Mouse (Mus musculus) erythroblast, adult 5-6 weeks (primary cell): ENCODE data around the gene Gm49369. TPM values are rescaled to one million over a fixed set of nuclear protein-coding genes. Genes with fewer than 3 reads are reported as not detected.
"Not testable (repeated sequence)": the region's sequence is repeated elsewhere in the genome, so short reads cannot be mapped to it uniquely, and the experiment has no call there.

Source experiments
- ATAC-seq: replicated peaks from 2 replicates; pipeline ENCODE4 v1.8.0; 2016; ENCODE audit warnings: moderate number of reproducible peaks, mild to moderate bottlenecking, moderate TSS enrichment, inconsistent platforms; ENCODE audit not compliant: poor library complexity, low FRiP score, severe bottlenecking
- total RNA-seq, 2 experiments: library from RNA; stranded (forward) in 1 of 2; stranded (reverse) in 1 of 2; fragments of 150-400 nt in 1 of 2; fragments of 200-764, 138-1000 nt in 1 of 2; gene quantifications; 2 replicates each; pipeline versions ENCODE4 v1.2.3 to v1.2.4; 2015 to 2017; ENCODE audit warnings: low replicate concordance in 2 of 2

The Gm49369 gene
- total RNA-seq, 2 experiments from 2014 or later: 121 TPM; not detected in 1

- ATAC-seq: 0 out of 2 replicates have a peak, but pooled peaks have one; percentile 25
Observed at GRCm38 (mm10) chr7:142340269-142340970, 42.0 kb downstream of the Gm49369 start.

DNA sequence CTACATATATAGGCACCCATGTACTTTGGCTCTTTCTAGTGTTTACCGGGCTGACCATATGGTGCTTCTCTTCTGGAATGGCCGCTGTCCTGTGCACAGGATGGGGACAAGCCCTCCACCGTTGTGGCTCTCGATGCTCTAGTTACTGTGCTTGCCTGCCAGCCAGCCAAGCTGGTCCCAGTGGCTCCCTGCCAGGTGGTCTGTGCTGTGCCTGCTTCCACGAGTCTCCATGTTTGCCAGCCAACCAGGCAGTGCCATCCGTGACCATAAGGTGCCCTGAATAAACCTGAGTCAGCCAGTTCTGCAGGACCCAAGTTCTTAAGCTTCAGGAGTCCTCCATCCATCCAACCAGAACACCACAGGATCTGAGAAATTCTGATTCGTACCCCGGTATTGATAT is 47.3 kb downstream of the Gm49369 start:
- ATAC-seq: no peak

- ATAC-seq: peak; percentile 62
Observed at GRCm38 (mm10) chr7:142334246-142334645, 48.2 kb downstream of the Gm49369 start.

GRCm38 (mm10) chr7:142332741-142333140 is 49.7 kb downstream of the Gm49369 start:
- ATAC-seq: not testable (repeated sequence)

DNA sequence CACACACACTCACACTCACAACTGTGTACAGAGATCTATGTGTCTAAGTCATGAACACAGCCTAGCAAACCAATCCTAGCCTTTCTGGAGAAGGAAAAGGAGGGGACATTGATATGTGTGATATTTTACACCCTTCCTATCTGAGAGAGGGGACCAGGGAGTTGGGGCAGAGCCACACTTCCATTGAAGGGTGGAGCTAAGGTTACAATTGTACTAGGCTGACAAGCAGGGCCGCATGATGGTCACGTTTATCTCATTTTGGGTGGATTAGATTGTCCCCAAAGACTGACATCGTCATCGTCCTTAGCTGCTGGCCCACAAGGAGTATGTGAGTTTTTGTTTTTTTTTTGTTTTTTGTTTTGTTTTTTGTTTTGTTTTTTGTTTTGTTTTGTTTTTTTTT is 51.2 kb downstream of the Gm49369 start:
- ATAC-seq: no peak

DNA sequence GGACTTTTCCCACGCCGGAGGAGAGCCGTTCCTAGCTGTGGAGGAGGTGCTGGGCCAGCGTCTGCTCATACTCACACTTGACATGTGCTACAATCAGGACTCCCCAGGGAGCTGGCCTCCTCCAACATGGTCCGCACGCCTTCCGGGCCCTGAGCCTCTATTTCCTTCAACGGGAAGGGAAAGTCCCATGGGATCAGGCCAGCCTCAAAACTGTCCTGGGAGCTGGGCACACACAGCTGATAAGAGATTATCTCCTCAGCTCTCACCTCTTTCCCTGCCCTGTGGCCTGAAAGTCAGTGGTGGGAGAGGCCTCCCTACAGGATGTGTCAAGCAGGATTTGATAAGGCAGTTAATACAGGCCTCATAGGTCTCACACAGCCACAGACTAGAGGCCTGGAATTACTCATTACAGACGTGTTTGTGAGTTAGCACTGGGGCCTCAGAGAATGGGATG is 52.2 kb downstream of the Gm49369 start:
- no peak for ATAC-seq

DNA sequence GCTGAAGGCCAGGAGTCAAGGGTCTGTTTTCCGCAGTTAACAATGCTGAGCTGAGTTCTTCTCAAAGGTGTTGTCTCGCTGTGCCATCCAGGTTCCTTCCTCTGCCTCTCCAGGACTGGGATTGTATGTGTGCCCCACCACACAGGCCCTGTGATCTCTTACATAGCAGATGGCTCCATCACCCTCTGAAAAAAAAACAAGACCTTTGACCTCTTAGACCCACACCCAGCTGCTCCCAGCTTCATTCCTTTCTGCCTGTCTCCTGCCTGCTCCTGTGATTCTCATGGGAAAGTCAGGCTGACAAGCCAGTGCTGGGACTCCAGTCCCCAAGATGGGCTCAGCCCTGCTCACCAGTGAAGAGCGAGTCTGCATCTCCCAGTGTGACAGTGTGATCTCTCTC is 54.0 kb downstream of the Gm49369 start:
- ATAC-seq: no peak

DNA sequence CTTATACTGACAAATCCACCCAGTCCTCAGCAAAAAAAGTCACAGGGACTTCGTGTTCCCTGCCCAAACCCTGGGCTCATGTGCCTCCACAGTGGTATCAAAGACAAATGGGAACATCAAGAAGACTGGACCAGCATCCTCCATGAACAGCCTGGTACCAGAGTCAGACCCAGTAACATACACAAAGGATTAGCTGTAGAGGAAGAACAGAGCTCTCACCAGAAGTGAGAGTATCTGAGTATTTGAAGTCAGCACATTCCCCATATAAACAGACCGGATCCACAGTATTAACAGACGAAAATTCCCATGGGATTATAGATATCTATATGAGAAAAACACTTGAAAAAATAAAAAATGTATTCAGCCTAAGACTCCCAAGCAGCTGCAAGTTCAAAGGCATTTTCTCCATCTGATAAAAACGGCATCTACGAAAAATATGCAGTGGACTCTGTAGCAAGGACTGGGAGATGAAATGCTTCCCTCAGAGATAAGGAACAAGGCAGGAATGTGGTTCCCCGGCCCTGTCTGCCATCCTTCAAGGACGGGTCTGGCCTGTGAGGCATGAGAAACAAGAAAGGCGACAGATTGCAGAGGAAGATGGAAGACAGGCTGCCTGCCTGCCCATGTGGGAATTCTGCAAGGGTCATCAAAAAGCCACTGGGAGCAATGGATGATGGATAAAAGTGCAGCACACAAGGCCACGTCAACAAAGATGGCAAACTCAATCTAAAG is 55.6 kb downstream of the Gm49369 start:
- no peak for ATAC-seq

DNA sequence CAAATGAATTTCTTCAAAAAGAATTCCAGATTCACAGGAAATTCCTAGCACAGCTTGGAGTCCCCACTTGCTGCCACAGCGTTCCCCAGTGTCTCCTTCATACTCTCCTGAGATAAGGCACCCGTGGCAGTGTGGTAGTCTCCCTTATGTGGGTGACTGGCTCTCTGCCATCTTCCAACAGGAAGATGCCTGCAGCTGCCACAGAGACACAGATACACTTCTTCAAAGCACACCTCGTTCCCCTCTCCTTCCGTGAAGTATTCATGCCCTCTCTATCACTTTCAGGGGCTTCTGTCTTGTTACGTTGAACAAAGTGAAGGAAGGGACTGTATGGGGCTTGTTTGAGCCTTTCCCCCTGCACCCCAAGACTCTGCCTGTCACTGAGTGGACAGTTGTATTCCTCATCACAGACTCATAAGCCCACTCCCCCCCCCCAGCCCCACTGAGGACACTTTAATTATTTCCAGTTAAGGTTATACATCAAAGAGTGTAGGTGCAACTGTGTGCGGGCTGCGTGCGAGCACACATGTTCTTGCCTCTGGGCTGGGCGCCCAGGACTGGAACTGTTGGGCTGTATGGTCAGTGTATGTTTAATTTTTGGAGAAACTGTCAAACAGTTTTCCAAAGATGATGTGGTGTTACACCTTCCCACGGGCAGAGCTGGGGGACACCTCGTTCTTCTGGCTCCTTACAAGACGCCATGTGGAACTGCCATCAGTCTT is 58.9 kb downstream of the Gm49369 start:
- ATAC-seq: no peak

DNA sequence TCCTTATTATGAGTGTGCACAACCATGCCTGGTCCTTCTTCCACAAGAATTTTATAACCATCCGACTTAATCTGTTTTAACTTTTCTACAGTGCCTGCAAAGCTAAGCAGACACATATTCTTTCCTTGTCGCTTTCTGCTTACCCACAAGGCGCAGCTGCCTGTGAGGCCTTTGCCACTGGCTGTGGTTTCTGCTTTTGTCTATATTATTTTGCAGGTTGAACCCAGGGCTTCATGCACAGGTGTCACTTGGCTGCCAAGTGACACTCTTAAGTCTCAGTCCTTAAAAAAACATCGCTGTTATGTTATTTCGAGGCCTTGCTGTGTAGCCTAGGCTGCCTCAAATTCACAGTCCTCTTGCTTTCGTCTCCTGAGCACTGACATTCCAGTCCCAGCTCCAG is 59.8 kb downstream of the Gm49369 start:
- no peak for ATAC-seq

DNA sequence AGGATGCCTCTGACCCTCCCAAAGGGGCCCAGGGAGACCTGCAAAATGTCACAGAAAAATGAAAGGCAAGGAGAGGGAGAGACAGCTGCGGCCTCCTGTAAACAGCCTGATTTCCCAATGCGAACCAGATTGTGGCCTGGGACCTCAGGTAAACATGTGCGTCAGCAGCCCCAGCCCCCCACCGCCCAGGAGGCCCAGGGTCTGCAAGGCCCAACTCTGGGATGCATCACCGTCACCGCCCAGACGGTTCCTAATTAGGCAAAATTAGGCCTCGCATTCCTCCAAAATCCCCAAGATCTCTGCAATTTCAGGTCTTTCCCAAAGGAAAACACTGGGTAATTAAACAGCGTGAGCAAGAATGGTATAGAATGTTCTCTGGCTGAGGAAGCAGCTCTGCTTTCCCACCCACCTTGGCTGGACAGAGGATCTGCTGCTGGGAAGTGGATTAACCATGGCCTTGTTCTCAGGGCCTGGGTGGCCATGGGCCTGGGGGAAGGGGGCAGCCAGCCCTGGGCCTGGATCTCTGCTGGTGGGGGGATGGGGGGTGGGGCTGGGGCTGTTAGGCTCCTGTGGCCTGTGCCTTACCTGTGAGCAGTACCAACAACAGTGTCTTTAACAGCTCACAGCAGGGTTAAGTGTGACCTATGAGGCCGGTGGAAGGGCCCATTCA is 60.7 kb downstream of the Gm49369 start:
- ATAC-seq: not testable (repeated sequence)

Other genes with a start within 250 kb of the Gm49369 start
- gene Gm39115, start 246.6 kb downstream of the Gm49369 start, total RNA-seq (2015; ENCODE audit: low replicate concordance): not detected in 2 replicates
- gene Gm39115, start 246.6 kb downstream of the Gm49369 start, total RNA-seq (2017; ENCODE audit: low replicate concordance): not detected in 2 replicates
- gene Gm45337, start 238.1 kb downstream of the Gm49369 start, total RNA-seq (2015; ENCODE audit: low replicate concordance): not detected in 2 replicates
- gene Gm45337, start 238.1 kb downstream of the Gm49369 start, total RNA-seq (2017; ENCODE audit: low replicate concordance): not detected in 2 replicates
- gene Gm29735, start 225.6 kb downstream of the Gm49369 start, total RNA-seq (2015; ENCODE audit: low replicate concordance): not detected in 2 replicates
- gene Gm29735, start 225.6 kb downstream of the Gm49369 start, total RNA-seq (2017; ENCODE audit: low replicate concordance): not detected in 2 replicates
- not detected in 2 replicates for gene Gm4553, start 216.9 kb downstream of the Gm49369 start, total RNA-seq (2015; ENCODE audit: low replicate concordance)
- gene Gm4553, start 216.9 kb downstream of the Gm49369 start, total RNA-seq (2017; ENCODE audit: low replicate concordance): not detected in 2 replicates
- not detected in 2 replicates for gene Krtap5-2, start 206.7 kb downstream of the Gm49369 start, total RNA-seq (2015; ENCODE audit: low replicate concordance)
- not detected in 2 replicates for gene Krtap5-2, start 206.7 kb downstream of the Gm49369 start, total RNA-seq (2017; ENCODE audit: low replicate concordance)
- gene Gm10153, start 192.3 kb downstream of the Gm49369 start, total RNA-seq (2015; ENCODE audit: low replicate concordance): not detected in 2 replicates
- not detected in 2 replicates for gene Gm10153, start 192.3 kb downstream of the Gm49369 start, total RNA-seq (2017; ENCODE audit: low replicate concordance)
- gene Krtap5-3, start 181.3 kb downstream of the Gm49369 start, total RNA-seq (2015; ENCODE audit: low replicate concordance): not detected in 2 replicates
- gene Krtap5-3, start 181.3 kb downstream of the Gm49369 start, total RNA-seq (2017; ENCODE audit: low replicate concordance): not detected in 2 replicates
- gene Gm7579, start 170.8 kb downstream of the Gm49369 start, total RNA-seq (2015; ENCODE audit: low replicate concordance): not detected in 2 replicates
- gene Gm7579, start 170.8 kb downstream of the Gm49369 start, total RNA-seq (2017; ENCODE audit: low replicate concordance): not detected in 2 replicates
- gene Krtap5-5, start 152.7 kb downstream of the Gm49369 start, total RNA-seq (2015; ENCODE audit: low replicate concordance): not detected in 2 replicates
- not detected in 2 replicates for gene Krtap5-5, start 152.7 kb downstream of the Gm49369 start, total RNA-seq (2017; ENCODE audit: low replicate concordance)
- gene Gm40460, start 141.6 kb downstream of the Gm49369 start, total RNA-seq (2015; ENCODE audit: low replicate concordance): not detected in 2 replicates
- gene Gm40460, start 141.6 kb downstream of the Gm49369 start, total RNA-seq (2017; ENCODE audit: low replicate concordance): not detected in 2 replicates
- not detected in 2 replicates for gene Gm2431, start 124.3 kb downstream of the Gm49369 start, total RNA-seq (2015; ENCODE audit: low replicate concordance)
- gene Gm2431, start 124.3 kb downstream of the Gm49369 start, total RNA-seq (2017; ENCODE audit: low replicate concordance): not detected in 2 replicates
- not detected in 2 replicates for gene Gm4559, start 108.3 kb downstream of the Gm49369 start, total RNA-seq (2015; ENCODE audit: low replicate concordance)
- gene Gm4559, start 108.3 kb downstream of the Gm49369 start, total RNA-seq (2017; ENCODE audit: low replicate concordance): not detected in 2 replicates
- gene Krtap5-1, start 85.5 kb downstream of the Gm49369 start, total RNA-seq (2015; ENCODE audit: low replicate concordance): not detected in 2 replicates
- not detected in 2 replicates for gene Krtap5-1, start 85.5 kb downstream of the Gm49369 start, total RNA-seq (2017; ENCODE audit: low replicate concordance)
- not detected in 2 replicates for gene Krtap5-4, start 79.1 kb downstream of the Gm49369 start, total RNA-seq (2015; ENCODE audit: low replicate concordance)
- not detected in 2 replicates for gene Krtap5-4, start 79.1 kb downstream of the Gm49369 start, total RNA-seq (2017; ENCODE audit: low replicate concordance)
- gene Ifitm10, start 8.9 kb downstream of the Gm49369 start, total RNA-seq (2015; ENCODE audit: low replicate concordance): 1.0 and 1.2 TPM in 2 replicates
- 0.42 TPM in 1 of 2 replicates, not detected in the other for gene Ifitm10, start 8.9 kb downstream of the Gm49369 start, total RNA-seq (2017; ENCODE audit: low replicate concordance)
- gene Ctsd, start 5.4 kb upstream of the Gm49369 start, total RNA-seq (2015; ENCODE audit: low replicate concordance): 138 and 155 TPM in 2 replicates
- gene Ctsd, start 5.4 kb upstream of the Gm49369 start, total RNA-seq (2017; ENCODE audit: low replicate concordance): 126 and 150 TPM in 2 replicates
- gene Syt8, start 52.2 kb upstream of the Gm49369 start, total RNA-seq (2015; ENCODE audit: low replicate concordance): not detected in 2 replicates
- gene Syt8, start 52.2 kb upstream of the Gm49369 start, total RNA-seq (2017; ENCODE audit: low replicate concordance): not detected in 2 replicates
- gene Tnni2, start 59.1 kb upstream of the Gm49369 start, total RNA-seq (2015; ENCODE audit: low replicate concordance): 19.6 TPM in 1 of 2 replicates, not detected in the other
- gene Tnni2, start 59.1 kb upstream of the Gm49369 start, total RNA-seq (2017; ENCODE audit: low replicate concordance): 2.0 and 6.4 TPM in 2 replicates
- 119 and 155 TPM in 2 replicates for gene Lsp1, start 78.1 kb upstream of the Gm49369 start, total RNA-seq (2015; ENCODE audit: low replicate concordance)
- 98.7 and 120 TPM in 2 replicates for gene Lsp1, start 78.1 kb upstream of the Gm49369 start, total RNA-seq (2017; ENCODE audit: low replicate concordance)
- not detected in 2 replicates for gene Tnnt3, start 116.2 kb upstream of the Gm49369 start, total RNA-seq (2015; ENCODE audit: low replicate concordance)
- gene Tnnt3, start 116.2 kb upstream of the Gm49369 start, total RNA-seq (2017; ENCODE audit: low replicate concordance): 2.0 TPM in 1 of 2 replicates, not detected in the other
- not detected in 2 replicates for gene Mrpl23, start 150.0 kb upstream of the Gm49369 start, total RNA-seq (2015; ENCODE audit: low replicate concordance)
- 3.7 and 8.1 TPM in 2 replicates for gene Mrpl23, start 150.0 kb upstream of the Gm49369 start, total RNA-seq (2017; ENCODE audit: low replicate concordance)